Mouse (Mus musculus): ENCODE results near the gene Cadps2. TPM values are rescaled to one million over a fixed set of nuclear protein-coding genes. Genes with fewer than 3 reads are reported as not detected.

The Cadps2 gene
- total RNA-seq, 2 experiments from 2014 or later: 82.4 to 91.4 TPM

- DNase-seq (ENCODE audit: extremely low spot score in 1 of 2, low spot score in 2 of 2): no peak
- no peak for TF ChIP-seq CTCF (IDR thresholded peaks at IDR 0.05)
- Histone ChIP-seq H3K27ac (no peak overlapping the region), H3K4me3 (no peak overlapping the region)
- intact Hi-C loops (cut with DNase I): no loop called here
Observed at GRCm38 (mm10) chr6:23410256-23411049, 428.8 kb downstream of the Cadps2 start.

DNA sequence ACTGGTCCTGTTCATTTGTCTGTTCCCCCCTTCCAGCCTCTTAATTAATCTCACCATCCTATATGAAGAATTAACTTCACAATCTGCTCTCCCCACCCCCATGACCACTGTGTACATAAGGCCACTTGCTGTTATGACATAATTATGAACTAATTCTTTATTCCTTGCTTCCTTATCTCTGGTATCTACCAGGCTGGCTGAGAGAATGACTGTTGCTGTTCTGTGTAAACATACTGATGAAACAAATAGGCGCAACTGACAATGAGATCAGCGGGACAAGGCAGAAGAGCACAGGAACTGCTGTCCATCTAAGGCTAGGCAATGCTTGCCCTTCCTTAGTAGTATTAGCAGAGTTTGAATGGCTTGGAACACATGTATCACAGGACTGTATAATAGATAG is 445.1 kb downstream of the Cadps2 start:
- no peak overlapping the region for H3K27ac ChIP-seq
- H3K4me3 ChIP-seq: no peak overlapping the region
- no peak for DNase-seq (ENCODE audit: extremely low spot score in 1 of 2, low spot score in 2 of 2)
- intact Hi-C loops (cut with DNase I): no loop called here
- no peak for TF ChIP-seq CTCF (IDR thresholded peaks at IDR 0.05)

DNA sequence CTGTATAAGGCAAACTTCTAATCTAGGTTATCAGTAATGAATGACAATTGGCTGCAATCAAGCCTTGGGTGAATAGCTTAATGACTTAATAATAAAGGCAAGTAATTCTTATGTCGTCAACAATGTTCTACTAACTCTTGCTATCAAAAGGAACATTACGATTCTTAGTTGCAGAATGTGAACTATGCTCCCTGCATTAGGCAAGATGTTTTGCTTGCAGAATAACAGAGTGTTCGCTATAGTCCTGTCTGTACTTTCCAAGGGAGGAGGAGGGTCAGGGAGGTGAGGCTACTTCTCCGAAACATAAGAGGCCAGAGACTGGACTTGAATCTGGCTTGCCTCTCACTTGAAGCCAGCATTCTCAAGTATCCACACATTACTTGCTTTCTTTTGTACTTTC is 446.5 kb downstream of the Cadps2 start:
- no peak overlapping the region for H3K27ac ChIP-seq
- TF ChIP-seq CTCF (IDR thresholded peaks at IDR 0.05): no peak
- no peak for DNase-seq (ENCODE audit: extremely low spot score in 1 of 2, low spot score in 2 of 2)
- intact Hi-C loops (cut with DNase I): no loop called here
- no peak overlapping the region for H3K4me3 ChIP-seq

DNA sequence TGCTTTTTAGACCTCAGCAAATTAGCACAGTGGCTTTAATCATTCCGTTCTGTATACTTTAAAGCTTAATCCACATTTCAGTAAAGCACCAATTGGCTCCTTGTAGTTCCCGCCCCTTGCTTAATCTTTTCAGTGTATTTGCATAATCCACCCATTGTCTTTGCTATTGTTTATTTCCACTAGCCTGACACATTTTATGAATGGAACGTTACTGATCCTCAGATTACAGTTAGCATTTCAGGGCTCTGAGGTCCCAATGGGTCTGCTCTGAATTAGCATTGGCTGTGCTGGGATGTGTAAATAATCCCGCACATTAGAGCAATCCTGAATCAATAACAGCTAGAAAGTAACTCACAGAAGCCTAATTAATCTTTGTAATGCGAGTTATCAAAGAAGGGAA is 452.5 kb downstream of the Cadps2 start:
- H3K4me3 ChIP-seq: no peak overlapping the region
- DNase-seq (ENCODE audit: extremely low spot score in 1 of 2, low spot score in 2 of 2): no peak
- TF ChIP-seq CTCF (IDR thresholded peaks at IDR 0.05): no peak
- H3K27ac ChIP-seq: no peak overlapping the region
- intact Hi-C loops (cut with DNase I): no loop called here

- intact Hi-C loops (cut with DNase I): no loop called here
- no peak overlapping the region for H3K27ac ChIP-seq
- TF ChIP-seq CTCF (IDR thresholded peaks at IDR 0.05): no peak
- no peak overlapping the region for H3K4me3 ChIP-seq
- DNase-seq (ENCODE audit: extremely low spot score in 1 of 2, low spot score in 2 of 2): no peak
Observed at GRCm38 (mm10) chr6:23383004-23383347, 456.2 kb downstream of the Cadps2 start.

- H3K27ac ChIP-seq: no peak overlapping the region
- H3K4me3 ChIP-seq: no peak overlapping the region; the same call in 1 of the 2 replicates
- intact Hi-C loops (cut with DNase I): no loop called here
- no peak for TF ChIP-seq CTCF (IDR thresholded peaks at IDR 0.05)
- no peak for DNase-seq (ENCODE audit: extremely low spot score in 1 of 2, low spot score in 2 of 2)
Observed at GRCm38 (mm10) chr6:23382283-23383003, 456.8 kb downstream of the Cadps2 start.

- Histone ChIP-seq H3K27ac (no peak overlapping the region), H3K4me3 (no peak overlapping the region)
- no peak for DNase-seq (ENCODE audit: extremely low spot score in 1 of 2, low spot score in 2 of 2)
- intact Hi-C loops (cut with DNase I): no loop called here
- no peak for TF ChIP-seq CTCF (IDR thresholded peaks at IDR 0.05)
Observed at GRCm38 (mm10) chr6:23376327-23376726, 462.9 kb downstream of the Cadps2 start.

GRCm38 (mm10) chr6:23361842-23362451 is 477.3 kb downstream of the Cadps2 start:
- no peak for TF ChIP-seq CTCF (IDR thresholded peaks at IDR 0.05)
- Histone ChIP-seq H3K4me3 (no peak overlapping the region), H3K27ac (no peak overlapping the region)
- intact Hi-C loops (cut with DNase I): no loop called here
- no peak for DNase-seq (ENCODE audit: extremely low spot score in 1 of 2, low spot score in 2 of 2)

- no peak overlapping the region for H3K27ac ChIP-seq
- intact Hi-C loops (cut with DNase I): no loop called here
- DNase-seq (ENCODE audit: extremely low spot score in 1 of 2, low spot score in 2 of 2): no peak
- TF ChIP-seq CTCF (IDR thresholded peaks at IDR 0.05): no peak
- no peak overlapping the region for H3K4me3 ChIP-seq
Observed at GRCm38 (mm10) chr6:23360596-23360995, 478.6 kb downstream of the Cadps2 start.

DNA sequence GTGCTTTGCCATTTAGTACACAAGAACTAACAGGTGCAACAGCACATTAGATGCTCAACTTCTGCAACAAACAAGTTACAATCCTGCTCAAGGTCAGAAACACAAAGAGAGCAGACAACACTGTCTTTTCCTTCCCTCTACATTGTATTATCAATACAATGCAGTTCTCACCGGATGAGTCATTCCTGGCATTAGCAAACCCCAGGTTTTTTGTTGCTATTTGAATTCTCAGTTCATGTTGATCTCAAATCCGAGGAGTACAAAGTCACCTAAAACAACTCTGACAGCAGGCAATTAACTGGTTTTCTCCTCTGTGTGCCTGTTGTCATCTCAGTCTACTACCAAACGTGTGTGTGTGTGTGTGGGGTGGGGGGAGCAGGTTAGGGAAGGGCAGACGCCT is 483.1 kb downstream of the Cadps2 start:
- Histone ChIP-seq H3K4me3 (no peak overlapping the region), H3K27ac (no peak overlapping the region)
- no peak for DNase-seq (ENCODE audit: extremely low spot score in 1 of 2, low spot score in 2 of 2)
- TF ChIP-seq CTCF (IDR thresholded peaks at IDR 0.05): no peak
- intact Hi-C loops (cut with DNase I): no loop called here

GRCm38 (mm10) chr6:23353480-23353879 is 485.7 kb downstream of the Cadps2 start:
- Histone ChIP-seq H3K27ac (no peak overlapping the region), H3K4me3 (no peak overlapping the region)
- DNase-seq (ENCODE audit: extremely low spot score in 1 of 2, low spot score in 2 of 2): no peak
- intact Hi-C loops (cut with DNase I): no loop called here
- no peak for TF ChIP-seq CTCF (IDR thresholded peaks at IDR 0.05)

GRCm38 (mm10) chr6:23337411-23338063 is 501.7 kb downstream of the Cadps2 start:
- H3K4me3 ChIP-seq: no peak overlapping the region
- no peak overlapping the region for H3K27ac ChIP-seq
- no peak for TF ChIP-seq CTCF (IDR thresholded peaks at IDR 0.05)
- intact Hi-C loops (cut with DNase I): no loop called here
- DNase-seq (ENCODE audit: extremely low spot score in 1 of 2, low spot score in 2 of 2): no peak

Measured in left cerebral cortex, adult 2 months (tissue).